Mouse (Mus musculus) B cell, adult 67 days (primary cell): ENCODE results near the gene Mtg2. TPM values are rescaled to one million over a fixed set of nuclear protein-coding genes. Genes with fewer than 3 reads are reported as not detected.

Source experiments
- total RNA-seq, 2 experiments: library from RNA; stranded (reverse); gene quantifications; 4 replicates each; pipeline ENCODE4 v1.2.4; 2023

The Mtg2 gene
- total RNA-seq: 10 to 100 TPM; 20.6 to 22.1 TPM

GRCm38 (mm10) chr2:180070481-180071453 lies at the start of gene Mtg2:
Gene Mtg2 (plus strand): TSS chr2:180070588.

GRCm38 (mm10) chr2:180024401-180025098 lies 45.8 kb upstream of the Mtg2 start, which contains the start of gene Lsm14b:
Gene Lsm14b (plus strand): TSS chr2:180024987.

GRCm38 (mm10) chr2:180042256-180042857 lies 28.0 kb upstream of the Mtg2 start, which contains the start of the genes Psma7 and Ss18l1:
Gene Psma7 (minus strand): TSS chr2:180042433.
Gene Ss18l1 (plus strand): TSS chr2:180042509.

GRCm38 (mm10) chr2:180103978-180104658 lies 33.7 kb downstream of the Mtg2 start, which contains the start of gene Hrh3:
Gene Hrh3 (minus strand): TSS chr2:180104488.

GRCm38 (mm10) chr2:180118661-180119438 lies 48.5 kb downstream of the Mtg2 start, which contains the start of gene Osbpl2:
Gene Osbpl2 (plus strand): TSS chr2:180119306.

Other genes with a start within 250 kb of the Mtg2 start
- 10 to 100 TPM; 38.0 to 46.0 TPM for gene Taf4, start 93.9 kb upstream of the Mtg2 start, total RNA-seq
- gene Lsm14b, start 45.6 kb upstream of the Mtg2 start, total RNA-seq: 10 to 100 TPM; 36.0 to 38.7 TPM
- gene Psma7, start 28.2 kb upstream of the Mtg2 start, total RNA-seq: 100 to 1,000 TPM; 127 to 151 TPM
- 1 to 10 TPM; 7.1 to 8.5 TPM for gene Ss18l1, start 28.1 kb upstream of the Mtg2 start, total RNA-seq
- gene Hrh3, start 33.9 kb downstream of the Mtg2 start, total RNA-seq: not detected
- 10 to 100 TPM; 41.1 to 43.1 TPM for gene Osbpl2, start 48.7 kb downstream of the Mtg2 start, total RNA-seq
- 100 to 1,000 TPM; 114 to 122 TPM for gene Adrm1, start 100.9 kb downstream of the Mtg2 start, total RNA-seq
- not detected for gene Lama5, start 155.3 kb downstream of the Mtg2 start, total RNA-seq
- 1,000 to 10,000 TPM; 1,793 to 1,897 TPM for gene Rps21, start 186.8 kb downstream of the Mtg2 start, total RNA-seq
- gene Cables2, start 202.9 kb downstream of the Mtg2 start, total RNA-seq: 10 to 100 TPM; 80.4 to 92.3 TPM
- gene Rbbp8nl, start 219.3 kb downstream of the Mtg2 start, total RNA-seq: not detected